Mouse (Mus musculus) bone marrow, adult 2 months (tissue): Measurements from ENCODE around the gene Uspl1.

Experiments used
- CTCF ChIP-seq: fragments of 200-500 bp; IDR thresholded peaks from 2 replicates; pipeline ENCODE4 v1.5.1; 2011; ENCODE audit warnings: low read length, control low read depth; ENCODE audit not compliant: control insufficient read depth, insufficient read depth
- POLR2A ChIP-seq: fragments of 200-500 bp; IDR thresholded peaks from 2 replicates; pipeline ENCODE4 v1.6.1; 2011; ENCODE audit warnings: low read depth, mild to moderate bottlenecking, control low read depth, low read length, borderline replicate concordance; ENCODE audit not compliant: control insufficient read depth

- TF ChIP-seq CTCF (no peak), POLR2A (no peak)
Observed at GRCm38 (mm10) chr5:149228700-149229618, 44.8 kb downstream of the Uspl1 start.
